Mouse (Mus musculus): Measurements from ENCODE around the gene Tcf7l1.

Tcf7l1 gene

DNA sequence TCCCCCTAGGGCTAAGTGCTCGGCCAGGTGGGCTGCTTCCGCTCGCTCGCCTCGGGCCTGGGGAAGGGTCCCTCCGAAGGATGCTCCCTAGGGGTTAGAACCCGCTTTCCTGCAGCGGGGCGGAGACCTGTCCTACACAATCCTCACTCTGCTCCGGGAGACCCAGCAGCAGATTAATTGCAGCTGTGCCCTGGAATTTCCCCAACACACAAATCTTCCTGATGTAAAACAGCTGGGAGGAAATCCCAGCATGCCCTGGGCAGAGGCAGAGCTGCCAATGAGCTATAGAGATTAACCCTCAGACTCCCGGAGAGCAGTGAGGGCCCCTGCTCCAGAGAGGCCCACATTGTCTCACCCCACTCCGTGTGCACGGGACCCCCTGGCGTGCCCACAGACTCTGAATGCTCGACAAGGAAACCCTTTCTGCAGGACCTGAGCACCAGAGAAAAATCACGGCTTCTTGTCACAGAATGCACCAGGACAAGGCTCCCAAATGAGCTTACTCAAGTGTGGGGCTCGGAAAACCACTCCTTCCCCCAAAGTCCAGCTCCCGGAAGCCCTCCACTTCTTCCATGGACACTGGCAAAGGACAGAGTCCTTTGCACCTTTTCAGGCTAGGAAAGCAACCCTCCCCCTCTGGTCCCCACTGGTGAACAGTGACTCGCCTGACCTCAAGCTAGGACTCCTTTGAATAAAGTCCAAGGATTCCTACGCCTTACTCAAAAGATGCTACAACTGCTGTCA is 133.6 kb downstream of the Tcf7l1 start:
- peak; percentile 89 for DNase-seq

DNA sequence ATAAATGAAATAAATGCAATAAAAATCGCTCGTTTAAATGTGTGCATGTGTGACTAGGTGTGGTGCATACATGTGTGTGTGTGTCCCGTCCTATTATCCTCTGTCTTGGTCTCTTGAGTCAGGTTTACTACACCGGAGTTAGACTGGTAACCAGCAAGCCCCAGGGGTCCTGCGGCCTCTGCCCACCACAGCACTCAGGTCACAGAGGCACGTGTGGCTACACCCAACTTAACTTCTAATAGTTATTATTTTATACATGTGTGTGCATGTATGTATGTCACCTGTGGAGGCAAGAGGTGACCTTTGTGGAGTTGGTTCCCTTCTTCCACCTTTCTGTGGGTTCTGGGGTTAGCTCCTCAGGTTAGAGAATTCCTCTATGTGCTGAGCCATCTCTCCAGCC is 134.7 kb downstream of the Tcf7l1 start:
- DNase-seq = no peak

DNA sequence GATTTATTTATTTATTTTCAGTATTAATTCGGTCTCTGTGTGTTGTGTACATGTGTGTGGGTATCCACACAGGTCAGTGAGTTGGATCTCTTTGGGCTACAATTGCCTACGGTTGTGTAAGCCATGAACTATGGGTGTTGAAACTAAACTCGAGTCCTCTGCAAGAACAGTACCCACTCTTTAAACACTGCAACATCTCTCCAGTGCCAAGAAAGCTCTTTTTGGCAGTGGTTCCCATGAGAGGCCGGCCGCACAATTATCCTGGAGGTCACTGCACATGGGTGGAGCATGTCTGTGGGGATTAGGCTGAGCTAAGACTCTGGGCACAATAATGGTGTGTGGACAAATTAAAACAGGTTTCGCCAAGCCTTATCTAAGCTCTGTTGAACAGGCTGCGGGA is 135.6 kb downstream of the Tcf7l1 start:
- DNase-seq = peak; percentile 89

DNA sequence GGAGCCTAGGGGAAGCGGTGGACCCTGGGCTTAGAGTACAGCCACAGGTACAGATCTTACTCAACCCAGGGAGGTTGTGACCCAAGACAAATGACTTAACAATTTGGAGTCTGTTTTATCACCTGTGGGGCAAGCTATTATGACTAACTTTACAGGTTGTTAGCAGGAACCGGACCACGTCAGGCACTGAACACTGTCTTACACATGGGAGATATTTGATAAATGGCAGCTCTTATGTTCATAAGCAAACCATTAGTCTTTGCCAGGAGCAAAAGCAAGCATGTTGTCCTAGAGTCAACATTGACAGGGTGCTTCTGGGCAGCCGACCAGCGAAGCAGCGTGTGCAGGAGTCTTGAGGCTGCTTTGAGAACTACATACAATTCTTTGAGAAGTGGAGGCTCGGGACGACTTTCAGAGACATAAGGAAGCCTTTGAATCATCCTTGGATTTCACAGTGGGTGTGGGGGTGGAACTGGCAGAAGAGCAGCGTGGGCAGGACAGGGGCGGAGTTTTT is 138.7 kb downstream of the Tcf7l1 start:
- DNase-seq = peak; percentile 68

DNA sequence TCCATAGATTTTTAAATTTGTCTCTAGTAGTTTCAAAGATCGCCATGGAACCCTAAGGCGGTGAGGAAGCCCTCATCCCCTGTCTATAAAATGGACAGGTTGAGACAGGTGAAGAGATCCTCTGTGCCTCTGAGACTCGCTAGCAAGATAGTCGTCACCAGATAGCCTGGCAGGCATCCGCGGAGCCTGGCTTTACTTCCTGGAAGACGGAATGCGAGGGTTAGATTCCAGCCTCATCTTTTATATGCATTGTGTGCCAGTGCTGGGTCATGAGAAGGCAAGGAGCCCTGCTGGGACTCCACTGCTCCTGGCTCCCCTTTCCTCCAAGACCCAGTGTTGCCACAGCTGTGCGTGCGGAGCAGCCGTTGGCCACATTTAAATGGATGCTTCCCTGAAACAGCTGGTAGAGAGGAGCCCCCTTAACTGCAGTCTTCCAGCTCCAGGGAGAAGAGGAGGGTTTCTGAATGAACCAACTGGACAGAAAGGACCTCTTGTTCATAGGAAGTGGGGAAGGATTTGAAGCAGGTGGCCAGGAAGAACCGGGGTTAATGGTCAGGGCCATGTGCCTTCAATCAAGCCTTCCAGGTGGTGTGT is 141.0 kb downstream of the Tcf7l1 start:
- DNase-seq = no peak

DNA sequence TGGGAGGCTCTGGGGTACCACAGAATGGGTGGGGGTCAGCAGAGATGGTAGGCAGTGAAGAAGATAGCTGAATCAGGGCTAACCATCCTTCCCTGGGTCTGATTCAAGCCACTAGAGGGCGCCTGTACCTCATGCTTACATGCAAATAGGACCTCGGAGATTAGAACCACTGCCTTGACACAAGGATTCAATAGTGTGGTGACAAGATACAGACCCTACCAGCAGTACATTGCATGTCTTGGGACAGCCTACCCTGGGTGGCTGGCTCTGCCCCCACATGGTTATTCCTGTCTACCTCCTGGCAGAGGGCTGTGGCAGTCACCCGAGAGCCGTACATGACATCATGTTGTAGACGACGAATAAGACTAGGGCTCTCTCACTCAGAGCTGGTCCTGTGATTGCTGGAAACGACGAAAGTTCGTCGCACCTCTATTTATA is 141.7 kb downstream of the Tcf7l1 start:
- DNase-seq = peak; percentile 78

DNA sequence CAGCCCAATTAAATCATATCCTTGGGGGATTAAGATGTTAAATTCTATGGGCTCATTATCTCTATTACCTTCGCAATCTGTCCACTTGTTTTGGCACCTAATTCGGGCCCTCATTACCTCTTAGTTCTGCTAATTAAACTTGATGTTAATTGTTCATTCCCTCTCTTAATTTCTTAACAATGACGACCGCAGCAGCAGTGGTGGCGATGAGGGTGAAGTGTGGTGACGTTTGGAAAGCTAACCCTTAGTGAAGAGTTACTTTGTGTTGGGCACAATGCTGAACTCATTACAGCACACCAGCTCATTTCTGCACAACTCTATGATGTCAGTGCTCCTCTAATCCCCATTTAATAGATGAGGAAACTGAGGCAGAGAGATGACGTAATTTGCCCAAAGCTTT is 143.7 kb downstream of the Tcf7l1 start:
- no peak for DNase-seq

DNA sequence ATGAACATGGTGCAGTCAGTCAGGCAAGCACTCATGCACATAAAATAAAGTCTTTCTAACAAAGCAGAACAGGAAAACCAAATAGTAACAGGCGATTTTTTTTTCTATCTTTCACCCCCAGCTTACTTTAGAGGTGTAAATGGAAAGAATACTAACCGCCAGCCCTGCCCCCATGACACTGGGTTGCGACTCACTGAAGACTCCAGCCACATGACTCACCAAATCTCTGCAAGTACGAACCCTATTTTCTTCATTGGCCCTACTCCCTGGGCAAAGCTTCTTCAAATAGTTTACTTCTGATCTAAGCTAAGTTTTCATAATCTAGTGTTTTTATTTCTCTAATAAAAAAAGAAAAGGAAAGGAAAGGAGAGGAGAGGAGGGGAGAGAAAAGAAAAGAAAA is 144.5 kb downstream of the Tcf7l1 start:
- no peak for DNase-seq

DNA sequence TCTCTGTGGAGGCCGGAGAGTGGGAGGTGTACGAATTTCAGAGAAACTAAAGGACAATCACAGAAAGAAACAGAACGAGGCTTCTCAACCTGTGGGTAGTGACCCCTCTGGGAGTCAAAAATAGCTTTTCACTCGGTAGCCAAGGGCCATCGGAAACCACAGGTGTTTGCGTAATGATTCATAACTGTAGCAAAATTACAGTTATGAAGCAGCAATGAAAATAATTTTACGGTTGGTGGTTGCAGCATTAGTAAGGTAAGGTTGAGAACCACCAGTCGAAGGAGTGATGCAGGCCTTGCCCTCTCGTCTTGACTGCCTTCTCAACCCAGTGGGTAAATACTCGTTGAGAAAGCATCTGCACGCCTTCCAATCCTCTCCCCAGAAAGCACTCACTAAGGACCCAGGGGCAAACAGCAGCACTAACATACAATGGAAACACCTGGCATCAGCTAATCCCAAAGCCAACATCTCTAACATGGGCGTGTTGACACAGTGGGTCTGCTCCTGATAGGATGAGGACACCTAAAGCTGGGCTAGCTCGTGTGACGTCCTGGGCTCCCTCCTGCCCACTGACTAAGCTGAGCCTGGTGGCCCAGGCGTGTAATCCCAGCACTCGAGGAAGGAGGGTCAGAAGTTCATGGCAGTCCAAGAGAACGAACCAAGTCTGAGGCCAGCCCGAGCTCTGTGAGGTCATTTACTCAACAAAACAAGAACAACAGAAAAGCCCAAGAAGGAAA is 147.7 kb downstream of the Tcf7l1 start:
- DNase-seq = no peak

DNA sequence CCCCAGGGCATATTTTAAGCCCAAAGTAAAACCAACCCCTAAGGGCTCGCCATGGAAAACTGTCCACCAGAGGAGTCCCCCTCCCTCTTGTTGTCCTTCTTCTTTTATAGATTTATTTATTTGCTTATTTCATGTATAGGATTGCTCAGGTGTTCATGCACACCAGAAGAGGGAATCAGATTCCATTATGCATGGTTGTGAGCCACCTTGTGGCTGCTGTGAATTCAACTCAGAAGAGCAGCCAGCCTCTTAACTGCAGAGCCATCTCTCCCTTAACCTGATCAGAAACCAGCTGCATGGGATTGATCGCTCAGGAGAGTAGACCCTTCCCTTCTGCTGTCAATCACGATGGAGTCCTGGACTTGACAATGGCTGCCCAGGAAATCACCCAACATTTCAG is 152.1 kb downstream of the Tcf7l1 start:
- no peak for DNase-seq

DNA sequence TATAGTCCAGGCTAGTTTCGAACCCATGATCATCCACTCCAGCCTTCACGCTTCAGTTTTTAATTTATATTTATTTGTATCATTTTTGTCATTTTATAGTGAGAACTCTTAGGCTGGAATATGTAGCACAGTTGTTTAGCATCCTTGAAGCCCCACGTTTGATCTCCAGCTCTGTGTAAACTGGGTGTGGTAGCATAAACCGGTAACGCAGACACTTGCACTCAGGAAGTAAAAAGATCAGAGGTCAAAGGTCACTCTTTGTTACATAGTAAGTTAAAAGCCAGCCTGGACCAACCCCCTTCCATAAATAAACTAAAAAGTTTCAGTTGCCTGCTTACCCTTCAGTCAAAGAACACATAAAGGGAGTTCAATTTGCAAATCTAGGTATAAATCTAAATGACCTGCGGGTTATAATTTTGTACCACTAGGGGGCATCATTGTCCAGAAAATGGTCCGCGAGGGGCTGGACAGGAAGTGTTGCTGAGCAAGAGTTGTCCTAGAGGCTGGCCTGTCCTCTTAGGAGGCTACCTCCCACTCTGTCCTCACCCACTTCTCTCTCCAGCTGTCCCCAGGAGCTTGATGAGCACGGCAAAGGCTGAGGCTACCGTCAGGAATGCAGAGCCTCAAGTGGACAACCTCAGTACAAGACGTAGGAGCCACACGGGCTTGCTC is 153.2 kb downstream of the Tcf7l1 start:
- DNase-seq = peak; percentile 86

DNA sequence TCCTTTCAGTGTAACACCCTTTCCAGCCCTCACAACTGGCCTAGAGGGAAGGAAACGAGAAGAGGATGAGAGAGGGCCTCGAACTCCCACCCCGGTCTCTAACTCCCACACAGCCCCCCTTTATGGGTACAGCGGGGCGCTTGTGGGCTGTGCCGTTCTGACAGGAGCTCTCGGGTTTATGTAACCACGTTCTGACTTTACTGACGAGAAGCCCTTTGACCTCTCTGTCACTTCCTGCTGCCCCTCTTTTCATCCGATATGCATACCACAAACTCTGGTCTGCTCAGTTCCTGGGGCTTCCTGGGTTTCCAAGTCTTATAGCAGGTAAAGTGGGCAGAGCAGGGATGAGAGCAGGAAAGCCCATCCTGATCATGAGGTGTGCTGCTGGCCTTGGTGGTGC is 154.7 kb downstream of the Tcf7l1 start:
- DNase-seq = no peak

DNA sequence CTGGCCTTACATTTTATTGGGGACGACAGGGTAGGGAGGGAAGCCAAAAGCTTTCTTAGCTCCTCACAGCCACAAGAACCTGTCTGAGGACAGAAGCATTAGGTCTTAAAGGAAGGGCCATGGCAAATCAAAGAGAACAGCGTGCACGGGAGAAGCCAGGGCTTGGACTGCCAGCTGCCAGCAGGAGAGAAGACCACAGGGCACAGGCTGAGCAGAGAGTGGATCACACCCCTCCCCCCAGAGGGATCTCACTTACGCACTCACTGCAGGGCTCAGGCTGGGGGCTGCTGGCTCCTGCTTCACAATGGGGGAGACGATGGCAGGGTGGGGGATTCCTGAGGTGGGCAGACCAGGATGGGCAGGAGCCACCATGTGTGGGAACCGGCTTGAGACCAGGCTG is 157.4 kb downstream of the Tcf7l1 start:
- no peak for DNase-seq

DNA sequence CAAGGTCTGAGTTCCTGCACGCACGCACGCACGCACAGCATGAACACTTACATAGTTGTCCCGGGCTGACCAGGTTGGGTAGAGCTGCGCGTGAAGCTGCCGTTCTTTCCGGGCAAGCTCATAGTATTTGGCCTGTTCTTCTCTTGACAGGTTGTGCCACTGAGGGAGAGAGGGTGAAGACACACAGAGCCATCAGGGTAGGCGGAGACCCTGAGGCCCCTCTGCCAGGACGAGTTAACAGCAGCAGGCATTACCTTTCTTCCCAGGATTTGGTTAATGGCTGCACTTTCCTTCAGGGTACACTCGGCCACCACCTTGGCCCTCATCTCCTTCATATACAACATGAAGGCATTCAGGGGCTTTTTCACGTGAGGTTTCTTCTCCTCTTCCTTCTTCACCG is 158.1 kb downstream of the Tcf7l1 start:
- no peak for DNase-seq

DNA sequence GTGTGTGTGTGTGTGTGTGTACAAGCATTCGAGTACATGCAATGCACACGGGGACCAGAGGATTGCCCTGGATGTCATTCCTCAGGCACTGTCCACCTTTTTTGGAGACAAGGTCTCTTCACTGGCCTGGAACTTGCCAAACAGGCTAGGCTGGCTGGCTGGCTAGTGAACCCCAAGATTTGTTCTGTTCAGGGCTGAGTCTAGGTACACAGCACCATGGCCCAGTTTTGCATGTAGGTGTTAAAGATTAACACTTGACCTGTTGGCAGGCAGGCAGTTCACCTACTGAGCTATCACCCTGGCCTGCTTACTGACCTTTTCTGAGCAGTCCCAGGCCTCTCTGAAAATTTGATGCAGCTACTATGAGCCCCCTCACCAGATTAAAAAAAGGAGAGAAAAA is 158.7 kb downstream of the Tcf7l1 start:
- DNase-seq = no peak

DNA sequence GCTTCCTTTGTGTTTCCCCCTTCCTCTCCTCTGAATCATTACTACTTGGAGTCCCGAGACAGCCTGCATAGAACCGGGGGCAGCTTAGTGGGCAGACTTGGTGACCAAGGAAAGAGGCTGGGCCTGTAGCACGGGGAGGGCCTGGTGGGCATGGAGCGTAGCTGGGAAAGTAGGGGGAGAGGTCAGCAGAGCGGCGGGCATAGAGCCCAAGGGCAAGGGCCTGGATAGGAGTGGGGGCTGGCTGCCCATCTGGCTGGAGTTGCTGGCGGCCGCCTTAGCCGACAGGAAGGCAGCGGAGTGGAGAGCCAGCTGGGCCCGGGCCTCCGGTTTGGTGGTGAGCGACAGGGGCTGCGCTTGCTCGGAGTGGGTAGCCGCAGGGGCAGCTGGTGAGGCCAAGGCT is 161.8 kb downstream of the Tcf7l1 start:
- no peak for DNase-seq

DNA sequence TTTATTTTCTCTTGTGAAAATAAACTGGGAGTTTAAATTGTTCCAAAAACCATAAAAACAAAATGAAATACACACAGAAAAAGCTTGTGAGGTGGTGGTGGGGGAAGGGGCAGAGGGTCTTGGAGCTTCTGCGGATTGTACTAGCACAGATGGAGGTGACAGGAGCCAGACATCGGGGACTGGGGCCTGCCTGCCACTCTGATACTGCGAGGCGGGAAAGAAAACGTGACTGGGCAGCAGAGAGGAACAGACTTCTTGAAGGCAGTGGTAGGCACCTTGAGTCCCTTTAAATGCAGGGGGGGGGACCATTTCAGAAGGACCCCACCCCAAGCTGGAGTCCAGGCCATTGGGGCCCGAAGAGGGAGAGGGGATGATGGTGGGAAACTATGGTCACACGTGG is 162.7 kb downstream of the Tcf7l1 start:
- DNase-seq = no peak

DNA sequence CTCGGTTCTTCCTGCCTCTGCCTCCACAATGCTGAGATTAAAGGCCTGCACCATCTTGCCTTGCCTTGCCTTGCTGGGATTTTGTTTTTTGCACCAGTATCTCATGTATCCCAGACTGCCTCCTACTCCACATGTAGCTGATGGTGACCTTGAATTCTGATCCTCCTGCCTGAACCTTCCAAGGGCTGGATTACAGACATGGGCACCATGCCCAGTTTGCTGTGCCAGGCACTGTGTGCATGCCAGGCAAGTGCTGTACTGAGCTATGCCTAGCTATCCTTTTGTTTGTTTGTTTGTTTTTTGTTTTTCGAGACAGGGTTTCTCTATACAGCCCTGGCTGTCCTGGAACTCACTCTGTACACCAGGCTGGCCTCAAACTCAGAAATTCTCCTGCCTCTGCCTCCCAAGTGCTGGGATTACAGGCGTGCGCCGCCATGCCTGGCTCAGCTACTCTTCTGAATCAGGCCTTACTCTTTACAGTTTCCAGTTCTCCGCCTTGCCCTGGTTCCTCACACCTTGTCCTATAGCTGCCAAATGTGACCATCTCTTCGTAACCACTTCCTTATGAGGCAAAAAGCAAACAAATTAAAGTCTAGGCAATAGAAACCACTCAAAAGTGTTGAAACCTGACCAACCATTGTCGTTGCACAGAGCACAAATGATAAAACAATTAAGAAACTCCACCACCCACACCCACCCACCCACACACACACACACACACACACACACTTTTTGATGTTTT is 165.2 kb downstream of the Tcf7l1 start:
- no peak for DNase-seq

DNA sequence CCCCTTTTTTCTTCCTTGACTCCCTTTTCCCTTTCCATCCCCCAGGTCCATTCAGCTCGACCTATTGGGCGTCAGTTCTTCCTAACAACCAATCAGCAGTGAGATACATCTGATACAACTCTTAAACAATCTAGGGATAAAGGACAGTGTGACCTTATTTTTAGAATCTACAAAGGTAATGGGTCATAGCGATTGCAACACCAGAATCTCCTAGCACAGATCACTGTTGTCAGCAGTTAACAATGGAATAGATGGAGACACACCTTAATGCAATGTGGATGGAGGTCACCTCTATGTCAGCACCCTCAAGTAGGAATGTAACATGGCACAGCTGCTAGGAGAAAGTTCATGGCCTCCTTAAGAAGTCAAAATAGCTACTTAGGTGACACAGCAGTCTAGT is 166.1 kb downstream of the Tcf7l1 start:
- DNase-seq = no peak

DNA sequence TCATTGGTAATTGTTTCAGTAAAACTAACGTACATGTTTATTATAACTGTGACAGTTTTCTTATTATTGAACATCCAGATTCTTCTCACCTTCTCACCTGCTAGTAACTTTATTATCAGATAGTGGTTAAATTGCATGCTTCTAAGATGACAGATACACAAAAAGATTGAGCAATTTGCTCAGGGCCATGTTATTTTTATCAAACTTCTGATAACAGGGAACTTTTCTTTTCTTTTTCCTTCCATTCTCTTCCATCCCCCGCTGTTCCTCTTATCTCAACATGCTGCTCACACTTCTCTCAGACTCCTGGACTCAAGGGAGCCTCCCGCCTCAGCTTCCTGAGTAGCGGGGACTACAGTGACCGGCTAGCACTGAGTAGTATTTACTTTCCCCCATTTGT is 168.1 kb downstream of the Tcf7l1 start:
- no peak for DNase-seq

DNA sequence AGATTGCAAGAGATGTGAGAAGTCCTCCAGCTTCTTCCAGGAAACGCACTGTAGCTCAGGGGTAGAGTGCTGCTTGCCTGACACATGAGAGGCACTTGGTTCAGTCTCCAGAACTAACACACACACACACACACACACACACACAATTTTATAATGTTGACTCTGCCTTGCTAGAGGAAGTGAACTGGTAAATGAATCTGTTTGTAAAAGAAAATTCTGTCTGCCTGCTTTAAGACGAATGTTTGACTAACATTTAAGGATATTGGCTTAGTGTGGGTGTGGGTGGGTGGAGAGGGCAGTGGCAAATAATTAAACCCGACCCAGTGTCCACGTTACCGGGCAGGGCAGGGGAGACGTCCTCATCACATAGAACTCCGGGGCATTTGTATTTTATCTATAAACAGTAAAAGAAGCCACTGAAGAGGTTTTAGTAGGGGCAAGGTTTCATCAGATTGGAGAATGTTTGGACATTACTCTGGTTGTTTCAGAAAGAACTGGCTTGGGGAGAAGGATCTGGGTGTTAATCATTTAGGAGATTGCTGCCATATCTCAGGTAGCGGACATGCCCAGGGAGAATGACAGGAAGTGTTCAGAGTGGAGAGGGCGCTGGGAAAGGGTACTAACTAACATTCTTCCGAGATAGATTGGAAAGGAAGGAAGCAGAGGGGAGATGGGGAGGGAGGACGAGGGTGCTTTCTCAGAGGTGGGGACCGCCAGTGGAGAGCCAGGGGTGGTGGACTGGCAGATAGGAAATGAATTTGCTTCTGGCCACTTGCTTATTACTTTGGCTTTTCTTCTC is 169.1 kb downstream of the Tcf7l1 start:
- peak; percentile 50 for DNase-seq
